Mouse (Mus musculus): ENCODE measurements at regions not wholly inside any gene's neighbourhood (a gene's known extent, or its start where the extent isn't known, plus 50 kb on each side); places are given as distances from the start of the nearest gene placed in this dataset.

- TF ChIP-seq ZC3H11A (IDR thresholded peaks at IDR 0.05; ENCODE audit: borderline replicate concordance, low read depth, low read length): no peak
- TF ChIP-seq CHD2 (IDR thresholded peaks at IDR 0.05; ENCODE audit: low read depth, low read length): no peak
- TF ChIP-seq MAFK (IDR thresholded peaks at IDR 0.05; ENCODE audit: insufficient read depth, low read depth, low read length): no peak
- no peak for TF ChIP-seq HCFC1 (IDR thresholded peaks at IDR 0.05; ENCODE audit: borderline replicate concordance, insufficient read depth, low read length)
Observed at GRCm38 (mm10) chr3:6102866-6103265, 352.3 kb downstream of the Gm8797 start.
